Mouse (Mus musculus) heart, postnatal 10 days (tissue): ENCODE measurements around the gene Slc25a35. TPM values are rescaled to one million over a fixed set of nuclear protein-coding genes. Genes with fewer than 3 reads are reported as not detected.
A peak's percentile ranks its signal among the peaks of the same experiment; 100 is the strongest.
"Not testable (repeated sequence)": the region's sequence is repeated elsewhere in the genome, so short reads cannot be mapped to it uniquely, and the experiment has no call there.

ENCODE experiments used
- DNase-seq, 2 experiments: peaks; one replicate each; pipeline ENCODE4 v3.0.0; 2021
- intact Hi-C: fragments of 180-260 bp; cut with DNase I; formaldehyde crosslinking; loops from one replicate; pipeline ENCODE4 v1.15.1; 2025
- total RNA-seq, 2 experiments: library from RNA; stranded (reverse); gene quantifications; 2 replicates each; pipeline ENCODE4 v1.2.3; 2021

Slc25a35 gene
- total RNA-seq, 2 experiments from 2014 or later, result 3.4 to 4.3 TPM

- DNase-seq, result no peak
- intact Hi-C loops, result no loop called here
Measured at GRCm38 (mm10) chr11:68957971-68958370, 10.0 kb upstream of the Slc25a35 start.

- DNase-seq, result no peak
- intact Hi-C loops, result no loop called here
Measured at GRCm38 (mm10) chr11:68961596-68961995, 6.3 kb upstream of the Slc25a35 start.

GRCm38 (mm10) chr11:68962159-68962558, 5.8 kb upstream of the Slc25a35 start:
- DNase-seq, intact Hi-C loops: not testable (repeated sequence)

- intact Hi-C loops, result no loop called here
Measured at GRCm38 (mm10) chr11:68963405-68963804, 4.5 kb upstream of the Slc25a35 start.

GRCm38 (mm10) chr11:68965050-68965449, 2.9 kb upstream of the Slc25a35 start:
- intact Hi-C loops, result loop anchor here (5.0 kb wide), 1 partner anchor 72 kb away; no protein-coding TSS in a partner anchor
- DNase-seq, result no peak

More at GRCm38 (mm10) chr11:68963405-68963804, 4.5 kb upstream of the Slc25a35 start:
- no peak for DNase-seq

GRCm38 (mm10) chr11:68965845-68966244, 2.1 kb upstream of the Slc25a35 start:
- intact Hi-C loops, result loop anchor here (2.0 to 5.0 kb wide), 3 partner anchors 17 to 71 kb away; no protein-coding TSS in a partner anchor
- peak; percentile 66 to 80 for DNase-seq

- intact Hi-C loops, result loop anchor here (2.0 to 5.0 kb wide), 3 partner anchors 16 to 71 kb away; no protein-coding TSS in a partner anchor
- no peak for DNase-seq
Measured at GRCm38 (mm10) chr11:68966554-68966953, 1.4 kb upstream of the Slc25a35 start.

- intact Hi-C loops, result loop anchor here (5.0 kb wide), 1 partner anchor 69 kb away; no protein-coding TSS in a partner anchor
- no peak for DNase-seq
Measured at GRCm38 (mm10) chr11:68968752-68969151, 821 bp downstream of the Slc25a35 start.

GRCm38 (mm10) chr11:68970232-68970631, 2.3 kb downstream of the Slc25a35 start:
- peak in 1 of 2 experiments; percentile 41 for DNase-seq
- intact Hi-C loops, result no loop called here

GRCm38 (mm10) chr11:68973250-68974058, 5.5 kb downstream of the Slc25a35 start:
- intact Hi-C loops, result not testable (repeated sequence)
- DNase-seq, result peak; percentile 89 to 91

GRCm38 (mm10) chr11:68974059-68974450, 6.1 kb downstream of the Slc25a35 start:
- no peak for DNase-seq
- intact Hi-C loops, result no loop called here

- no peak for DNase-seq
- intact Hi-C loops, result no loop called here
Measured at GRCm38 (mm10) chr11:68975085-68975484, 7.2 kb downstream of the Slc25a35 start, which contains the start of gene Rangrf. Gene Rangrf (minus strand): TSS chr11:68975185.

GRCm38 (mm10) chr11:68975601-68976000, 7.7 kb downstream of the Slc25a35 start:
- intact Hi-C loops, result no loop called here
- DNase-seq, result no peak

GRCm38 (mm10) chr11:68979320-68979733, 11.4 kb downstream of the Slc25a35 start:
- no peak for DNase-seq
- intact Hi-C loops, result no loop called here

GRCm38 (mm10) chr11:68980919-68981318, 13.0 kb downstream of the Slc25a35 start:
- no peak for DNase-seq
- intact Hi-C loops, result loop anchor here (10.0 kb wide), 1 partner anchor 166 kb away; no protein-coding TSS in a partner anchor

- intact Hi-C loops, result loop anchor here (1.0 to 10.0 kb wide), 3 partner anchors 16 to 168 kb away; no protein-coding TSS in a partner anchor
- DNase-seq, result peak; percentile 76 to 89
Measured at GRCm38 (mm10) chr11:68982639-68983369, 14.9 kb downstream of the Slc25a35 start.

- no peak for DNase-seq
- intact Hi-C loops, result loop anchor here (10.0 kb wide), 1 partner anchor 173 kb away; no protein-coding TSS in a partner anchor
Measured at GRCm38 (mm10) chr11:68987365-68987882, 19.5 kb downstream of the Slc25a35 start.

GRCm38 (mm10) chr11:68988341-68988740, 20.4 kb downstream of the Slc25a35 start:
- intact Hi-C loops, result loop anchor here (10.0 kb wide), 1 partner anchor 174 kb away; no protein-coding TSS in a partner anchor
- peak in 1 of 2 experiments; percentile 29 for DNase-seq

GRCm38 (mm10) chr11:68993122-68993521, 25.2 kb downstream of the Slc25a35 start:
- intact Hi-C loops, result no loop called here

GRCm38 (mm10) chr11:68994377-68994776, 26.4 kb downstream of the Slc25a35 start:
- intact Hi-C loops, result no loop called here
- DNase-seq, result no peak

More at GRCm38 (mm10) chr11:68993122-68993521, 25.2 kb downstream of the Slc25a35 start:
- DNase-seq, result no peak

GRCm38 (mm10) chr11:68997080-68997479, 29.1 kb downstream of the Slc25a35 start:
- no peak for DNase-seq
- intact Hi-C loops, result no loop called here
